Mouse (Mus musculus) monocyte, adult 2 months (primary cell): ENCODE results near the gene Gm13289.
"Not testable (repeated sequence)": the region's sequence is repeated elsewhere in the genome, so short reads cannot be mapped to it uniquely, and the experiment has no call there.

Experiments
- DNase-seq, 2 experiments: peaks; one replicate each; pipeline ENCODE4 v3.0.0; 2022; ENCODE audit warnings: low spot score in 2 of 2, low read depth in 1 of 2

The Gm13289 gene

GRCm38 (mm10) chr4:88781831-88782230, 5.1 kb downstream of the Gm13289 start, which contains the start of gene Ifnz:
TSS of gene Ifnz (plus strand) at chr4:88782131.
- DNase-seq = not testable (repeated sequence)

- peak in 1 of 2 experiments; percentile 4 for DNase-seq
Observed at GRCm38 (mm10) chr4:88782335-88782734, 5.6 kb downstream of the Gm13289 start.

GRCm38 (mm10) chr4:88785409-88785808, 8.7 kb downstream of the Gm13289 start, which contains the start of gene Gm13276:
TSS of gene Gm13276 (plus strand) at chr4:88785709.
- DNase-seq = not testable (repeated sequence)

GRCm38 (mm10) chr4:88788402-88788801, 11.7 kb downstream of the Gm13289 start, which contains the start of gene Gm13277:
TSS of gene Gm13277 (plus strand) at chr4:88788632.
- DNase-seq = peak in 1 of 2 experiments; percentile 58

GRCm38 (mm10) chr4:88791250-88791649, 14.5 kb downstream of the Gm13289 start, which contains the start of gene Gm13278:
TSS of gene Gm13278 (plus strand) at chr4:88791550.
- not testable (repeated sequence) for DNase-seq

- DNase-seq = peak; percentile 61 to 85
Observed at GRCm38 (mm10) chr4:88793936-88794675, 17.4 kb downstream of the Gm13289 start, which contains the start of gene Gm13275. TSS of gene Gm13275 (plus strand) at chr4:88794487.

GRCm38 (mm10) chr4:88797097-88797496, 20.4 kb downstream of the Gm13289 start, which contains the start of gene Gm13279:
TSS of gene Gm13279 (plus strand) at chr4:88797397.
- not testable (repeated sequence) for DNase-seq

- not testable (repeated sequence) for DNase-seq
Observed at GRCm38 (mm10) chr4:88799365-88799764, 22.6 kb downstream of the Gm13289 start, which contains the start of gene Gm13285. TSS of gene Gm13285 (plus strand) at chr4:88799665.

- not testable (repeated sequence) for DNase-seq
Observed at GRCm38 (mm10) chr4:88802954-88803353, 26.2 kb downstream of the Gm13289 start, which contains the start of gene Gm13287. TSS of gene Gm13287 (plus strand) at chr4:88803254.

- DNase-seq = not testable (repeated sequence)
Observed at GRCm38 (mm10) chr4:88805231-88805630, 28.5 kb downstream of the Gm13289 start, which contains the start of gene Gm13288. TSS of gene Gm13288 (plus strand) at chr4:88805531.

- DNase-seq = peak in 1 of 2 experiments; percentile 2
Observed at GRCm38 (mm10) chr4:88805761-88806160, 29.0 kb downstream of the Gm13289 start.

- DNase-seq = no peak
Observed at GRCm38 (mm10) chr4:88815928-88816327, 39.2 kb downstream of the Gm13289 start, which contains the start of gene Ifna7. TSS of gene Ifna7 (plus strand) at chr4:88816228.

GRCm38 (mm10) chr4:88819659-88820058, 42.9 kb downstream of the Gm13289 start, which contains the start of gene Ifna11:
TSS of gene Ifna11 (plus strand) at chr4:88819959.
- DNase-seq = no peak

GRCm38 (mm10) chr4:88822995-88823394, 46.3 kb downstream of the Gm13289 start:
- no peak for DNase-seq
